Mouse (Mus musculus): Measurements from ENCODE around the gene Kcnma1. TPM values are rescaled to one million over a fixed set of nuclear protein-coding genes. Genes with fewer than 3 reads are reported as not detected.

The Kcnma1 gene
- polyA plus RNA-seq, 1 experiment from 2014 or later, result 17.2 TPM

GRCm38 (mm10) chr14:23748011-23748410 is 266.3 kb downstream of the Kcnma1 start:
- no peak overlapping the region for H3K4me3 ChIP-seq (ENCODE audit: low read length)
- ATAC-seq, result no peak
- 65% methylated on average over 2 of the region's 2 CpGs for WGBS

GRCm38 (mm10) chr14:23746976-23747375 is 267.3 kb downstream of the Kcnma1 start:
- no peak for ATAC-seq
- WGBS, result 87% methylated on average over 4 of the region's 4 CpGs
- no peak overlapping the region for H3K4me2 ChIP-seq (ENCODE audit: low read length)
- H3K4me1 ChIP-seq (ENCODE audit: control insufficient read depth, insufficient read depth, low read depth, low read length), result no peaks in the 10 kb centered on the region
- H3K9me3 ChIP-seq (ENCODE audit: control insufficient read depth, low read length), result no peaks in the 10 kb centered on the region
- H3K27ac ChIP-seq (ENCODE audit: low read depth, low read length), result no peak overlapping the region
- no peak overlapping the region for H3K9ac ChIP-seq (ENCODE audit: low read depth, low read length)
- H3K4me3 ChIP-seq (ENCODE audit: low read length), result no peak overlapping the region
- H3K36me3 ChIP-seq (ENCODE audit: control insufficient read depth, insufficient read depth, low read length), result no peaks in the 10 kb centered on the region
- no peaks in the 10 kb centered on the region for H3K27me3 ChIP-seq (replicated peaks; ENCODE audit: control insufficient read depth, insufficient read depth, low read length)

More at GRCm38 (mm10) chr14:23748011-23748410, 266.3 kb downstream of the Kcnma1 start:
- Histone ChIP-seq H3K27me3 (replicated peaks; ENCODE audit: control insufficient read depth, insufficient read depth, low read length) (no peaks in the 10 kb centered on the region), H3K36me3 (ENCODE audit: control insufficient read depth, insufficient read depth, low read length) (no peaks in the 10 kb centered on the region), H3K4me1 (ENCODE audit: control insufficient read depth, insufficient read depth, low read depth, low read length) (no peaks in the 10 kb centered on the region), H3K27ac (ENCODE audit: low read depth, low read length) (no peak overlapping the region), H3K4me2 (ENCODE audit: low read length) (no peak overlapping the region), H3K9me3 (ENCODE audit: control insufficient read depth, low read length) (no peaks in the 10 kb centered on the region), H3K9ac (ENCODE audit: low read depth, low read length) (no peak overlapping the region)

- H3K4me3 ChIP-seq (ENCODE audit: low read length), result no peak overlapping the region
- no peaks in the 10 kb centered on the region for H3K9me3 ChIP-seq (ENCODE audit: control insufficient read depth, low read length)
Observed at GRCm38 (mm10) chr14:23741531-23741930, 272.8 kb downstream of the Kcnma1 start.

GRCm38 (mm10) chr14:23734200-23734599 is 280.1 kb downstream of the Kcnma1 start:
- no peaks in the 10 kb centered on the region for H3K36me3 ChIP-seq (ENCODE audit: control insufficient read depth, insufficient read depth, low read length)
- H3K9me3 ChIP-seq (ENCODE audit: control insufficient read depth, low read length), result no peaks in the 10 kb centered on the region
- 88% methylated on average over 3 of the region's 3 CpGs for WGBS
- ATAC-seq, result no peak
- H3K4me1 ChIP-seq (ENCODE audit: control insufficient read depth, insufficient read depth, low read depth, low read length), result no peaks in the 10 kb centered on the region
- no peak overlapping the region for H3K9ac ChIP-seq (ENCODE audit: low read depth, low read length)
- H3K27me3 ChIP-seq (replicated peaks; ENCODE audit: control insufficient read depth, insufficient read depth, low read length), result no peaks in the 10 kb centered on the region
- no peak overlapping the region for H3K27ac ChIP-seq (ENCODE audit: low read depth, low read length)
- no peak overlapping the region for H3K4me3 ChIP-seq (ENCODE audit: low read length)
- H3K4me2 ChIP-seq (ENCODE audit: low read length), result no peak overlapping the region

More at GRCm38 (mm10) chr14:23741531-23741930, 272.8 kb downstream of the Kcnma1 start:
- H3K9ac ChIP-seq (ENCODE audit: low read depth, low read length), result no peak overlapping the region
- H3K27ac ChIP-seq (ENCODE audit: low read depth, low read length), result no peak overlapping the region
- H3K4me2 ChIP-seq (ENCODE audit: low read length), result no peak overlapping the region
- no peak for ATAC-seq
- H3K4me1 ChIP-seq (ENCODE audit: control insufficient read depth, insufficient read depth, low read depth, low read length), result no peaks in the 10 kb centered on the region
- no peaks in the 10 kb centered on the region for H3K27me3 ChIP-seq (replicated peaks; ENCODE audit: control insufficient read depth, insufficient read depth, low read length)
- H3K36me3 ChIP-seq (ENCODE audit: control insufficient read depth, insufficient read depth, low read length), result no peaks in the 10 kb centered on the region

- H3K36me3 ChIP-seq (ENCODE audit: control insufficient read depth, insufficient read depth, low read length), result no peaks in the 10 kb centered on the region
- no peak for ATAC-seq
- WGBS, result 59% methylated on average over 2 of the region's 2 CpGs
Observed at GRCm38 (mm10) chr14:23729377-23729776, 284.9 kb downstream of the Kcnma1 start.

GRCm38 (mm10) chr14:23723701-23724430 is 290.4 kb downstream of the Kcnma1 start:
- Histone ChIP-seq H3K27ac (ENCODE audit: low read depth, low read length) (no peak overlapping the region), H3K27me3 (replicated peaks; ENCODE audit: control insufficient read depth, insufficient read depth, low read length) (no peaks in the 10 kb centered on the region), H3K9ac (ENCODE audit: low read depth, low read length) (no peak overlapping the region), H3K4me3 (ENCODE audit: low read length) (no peak overlapping the region), H3K4me1 (ENCODE audit: control insufficient read depth, insufficient read depth, low read depth, low read length) (peaks cover 2% of the 10 kb centered on the region; the same call in 1 of the 2 replicates), H3K9me3 (ENCODE audit: control insufficient read depth, low read length) (no peaks in the 10 kb centered on the region), H3K36me3 (ENCODE audit: control insufficient read depth, insufficient read depth, low read length) (no peaks in the 10 kb centered on the region), H3K4me2 (ENCODE audit: low read length) (no peak overlapping the region)
- WGBS, result 24% methylated on average over 7 of the region's 7 CpGs
- peak; percentile 87 for ATAC-seq

More at GRCm38 (mm10) chr14:23729377-23729776, 284.9 kb downstream of the Kcnma1 start:
- Histone ChIP-seq H3K9ac (ENCODE audit: low read depth, low read length) (no peak overlapping the region), H3K4me3 (ENCODE audit: low read length) (no peak overlapping the region), H3K27me3 (replicated peaks; ENCODE audit: control insufficient read depth, insufficient read depth, low read length) (no peaks in the 10 kb centered on the region), H3K9me3 (ENCODE audit: control insufficient read depth, low read length) (no peaks in the 10 kb centered on the region), H3K27ac (ENCODE audit: low read depth, low read length) (no peak overlapping the region), H3K4me2 (ENCODE audit: low read length) (no peak overlapping the region), H3K4me1 (ENCODE audit: control insufficient read depth, insufficient read depth, low read depth, low read length) (no peaks in the 10 kb centered on the region)

GRCm38 (mm10) chr14:23719246-23719645 is 295.0 kb downstream of the Kcnma1 start:
- Histone ChIP-seq H3K9ac (ENCODE audit: low read depth, low read length) (no peak overlapping the region), H3K4me2 (ENCODE audit: low read length) (no peak overlapping the region), H3K9me3 (ENCODE audit: control insufficient read depth, low read length) (no peaks in the 10 kb centered on the region), H3K27ac (ENCODE audit: low read depth, low read length) (no peak overlapping the region), H3K4me1 (ENCODE audit: control insufficient read depth, insufficient read depth, low read depth, low read length) (peaks cover 2% of the 10 kb centered on the region), H3K4me3 (ENCODE audit: low read length) (no peak overlapping the region), H3K27me3 (replicated peaks; ENCODE audit: control insufficient read depth, insufficient read depth, low read length) (no peaks in the 10 kb centered on the region), H3K36me3 (ENCODE audit: control insufficient read depth, insufficient read depth, low read length) (no peaks in the 10 kb centered on the region)
- 25% methylated on average over 3 of the region's 3 CpGs for WGBS
- ATAC-seq, result no peak; the same call in 1 of the 2 replicates

GRCm38 (mm10) chr14:23718667-23719066 is 295.6 kb downstream of the Kcnma1 start:
- 67% methylated on average over 6 of the region's 6 CpGs for WGBS
- Histone ChIP-seq H3K4me2 (ENCODE audit: low read length) (no peak overlapping the region), H3K4me3 (ENCODE audit: low read length) (no peak overlapping the region), H3K36me3 (ENCODE audit: control insufficient read depth, insufficient read depth, low read length) (no peaks in the 10 kb centered on the region), H3K27ac (ENCODE audit: low read depth, low read length) (no peak overlapping the region), H3K9me3 (ENCODE audit: control insufficient read depth, low read length) (no peaks in the 10 kb centered on the region), H3K27me3 (replicated peaks; ENCODE audit: control insufficient read depth, insufficient read depth, low read length) (no peaks in the 10 kb centered on the region), H3K9ac (ENCODE audit: low read depth, low read length) (no peak overlapping the region), H3K4me1 (ENCODE audit: control insufficient read depth, insufficient read depth, low read depth, low read length) (peaks cover 2% of the 10 kb centered on the region)
- no peak for ATAC-seq

GRCm38 (mm10) chr14:23714396-23715131 is 299.7 kb downstream of the Kcnma1 start:
- H3K9ac ChIP-seq (ENCODE audit: low read depth, low read length), result no peak overlapping the region
- no peaks in the 10 kb centered on the region for H3K27me3 ChIP-seq (replicated peaks; ENCODE audit: control insufficient read depth, insufficient read depth, low read length)
- WGBS, result 57% methylated on average over 7 of the region's 7 CpGs
- H3K4me1 ChIP-seq (ENCODE audit: control insufficient read depth, insufficient read depth, low read depth, low read length), result peaks cover 2% of the 10 kb centered on the region
- H3K4me2 ChIP-seq (ENCODE audit: low read length), result no peak overlapping the region
- no peaks in the 10 kb centered on the region for H3K9me3 ChIP-seq (ENCODE audit: control insufficient read depth, low read length)
- H3K27ac ChIP-seq (ENCODE audit: low read depth, low read length), result no peak overlapping the region
- no peaks in the 10 kb centered on the region for H3K36me3 ChIP-seq (ENCODE audit: control insufficient read depth, insufficient read depth, low read length)
- peak; percentile 48; the same call in 1 of the 2 replicates for ATAC-seq
- no peak overlapping the region for H3K4me3 ChIP-seq (ENCODE audit: low read length)

Data from hindbrain, embryonic 16.5 days (tissue).